Mouse (Mus musculus): ENCODE measurements around the gene Gramd4. TPM values are rescaled to one million over a fixed set of nuclear protein-coding genes. Genes with fewer than 3 reads are reported as not detected.
"Not testable (repeated sequence)": the region's sequence is repeated elsewhere in the genome, so short reads cannot be mapped to it uniquely, and the experiment has no call there.

Gramd4 gene
- polyA plus RNA-seq, 1 experiment from 2014 or later, result 9.7 TPM

DNA sequence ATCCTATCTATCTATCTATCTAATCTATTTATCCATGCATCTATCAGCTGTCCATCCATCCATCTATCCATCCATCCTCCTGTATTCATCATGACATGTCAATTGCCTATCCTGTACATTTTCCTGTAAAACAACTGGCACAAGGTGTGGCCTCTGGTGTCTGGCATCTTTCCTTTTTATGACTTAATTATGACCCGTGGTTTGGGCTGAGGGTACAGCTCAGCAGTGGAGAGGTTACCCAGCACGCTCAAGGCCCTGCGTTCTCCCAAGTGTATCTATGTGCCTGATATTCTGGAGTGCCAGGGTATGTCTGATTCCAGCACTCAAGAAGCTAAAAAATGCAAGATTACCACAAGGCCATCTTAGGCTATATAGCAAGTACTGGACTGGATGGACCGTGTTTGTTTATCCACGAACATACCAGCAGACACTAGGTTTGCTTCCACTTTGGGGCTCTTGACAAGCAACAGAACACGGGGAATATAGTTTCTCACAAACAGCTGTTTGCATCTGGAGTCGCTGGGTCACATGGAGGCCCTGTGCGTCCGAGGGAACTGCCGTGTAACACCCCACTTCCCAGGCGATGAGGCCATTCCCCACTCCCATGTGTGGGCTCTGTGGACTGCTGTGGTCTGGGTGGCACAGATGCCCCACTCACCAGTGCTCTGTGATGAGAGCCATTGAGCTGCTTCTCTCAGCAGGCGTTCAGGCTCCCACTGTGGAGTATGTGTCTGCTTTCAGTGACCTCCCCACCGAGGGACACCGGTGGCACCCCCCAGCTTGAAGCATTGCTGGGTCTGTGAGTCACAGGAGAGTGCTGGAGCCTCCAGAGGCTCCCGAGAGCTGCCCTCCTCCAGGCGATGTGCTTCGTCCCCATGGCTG is 38.5 kb downstream of the Gramd4 start:
- Histone ChIP-seq H3K4me1 (ENCODE audit: control insufficient read depth, insufficient read depth, low read length) (peaks cover 10% of the 10 kb centered on the region), H3K36me3 (ENCODE audit: control insufficient read depth, insufficient read depth, low read length) (peaks cover 2% of the 10 kb centered on the region; the same call in 1 of the 2 replicates), H3K9me3 (ENCODE audit: control insufficient read depth, low read length) (no peaks in the 10 kb centered on the region), H3K27ac (ENCODE audit: low read depth, low read length) (no peak overlapping the region), H3K27me3 (ENCODE audit: control insufficient read depth, insufficient read depth, low read length) (no peaks in the 10 kb centered on the region), H3K9ac (ENCODE audit: low read depth, low read length) (no peak overlapping the region), H3K4me2 (replicated peaks; ENCODE audit: low read depth, low read length) (no peak overlapping the region), H3K4me3 (ENCODE audit: low read length) (no peak overlapping the region)
- 83% methylated on average over 17 of the region's 17 CpGs for WGBS
- no peak for ATAC-seq (ENCODE audit: low FRiP score, low TSS enrichment)

- H3K9ac ChIP-seq (ENCODE audit: low read depth, low read length); H3K4me2 ChIP-seq (replicated peaks; ENCODE audit: low read depth, low read length); H3K27me3 ChIP-seq (ENCODE audit: control insufficient read depth, insufficient read depth, low read length); H3K27ac ChIP-seq (ENCODE audit: low read depth, low read length); H3K9me3 ChIP-seq (ENCODE audit: control insufficient read depth, low read length); H3K36me3 ChIP-seq (ENCODE audit: control insufficient read depth, insufficient read depth, low read length); H3K4me3 ChIP-seq (ENCODE audit: low read length); H3K4me1 ChIP-seq (ENCODE audit: control insufficient read depth, insufficient read depth, low read length); ATAC-seq (ENCODE audit: low FRiP score, low TSS enrichment): not testable (repeated sequence)
- 95% methylated on average over 5 of the region's 5 CpGs for WGBS
Observed at GRCm38 (mm10) chr15:86096604-86097020, 39.1 kb downstream of the Gramd4 start.

GRCm38 (mm10) chr15:86097871-86098270 is 40.4 kb downstream of the Gramd4 start:
- Histone ChIP-seq H3K9ac (ENCODE audit: low read depth, low read length) (no peak overlapping the region), H3K4me2 (replicated peaks; ENCODE audit: low read depth, low read length) (no peak overlapping the region), H3K36me3 (ENCODE audit: control insufficient read depth, insufficient read depth, low read length) (peaks cover 14% of the 10 kb centered on the region; the same call in 1 of the 2 replicates), H3K27ac (ENCODE audit: low read depth, low read length) (no peak overlapping the region), H3K9me3 (ENCODE audit: control insufficient read depth, low read length) (no peaks in the 10 kb centered on the region), H3K4me1 (ENCODE audit: control insufficient read depth, insufficient read depth, low read length) (no peaks in the 10 kb centered on the region), H3K27me3 (ENCODE audit: control insufficient read depth, insufficient read depth, low read length) (no peaks in the 10 kb centered on the region), H3K4me3 (ENCODE audit: low read length) (no peak overlapping the region)
- no peak for ATAC-seq (ENCODE audit: low FRiP score, low TSS enrichment)
- 64% methylated on average over 2 of the region's 2 CpGs for WGBS

- no peak overlapping the region for H3K4me2 ChIP-seq (replicated peaks; ENCODE audit: low read depth, low read length)
- no peaks in the 10 kb centered on the region for H3K4me1 ChIP-seq (ENCODE audit: control insufficient read depth, insufficient read depth, low read length)
- H3K36me3 ChIP-seq (ENCODE audit: control insufficient read depth, insufficient read depth, low read length), result peaks cover 14% of the 10 kb centered on the region; the same call in 1 of the 2 replicates
- H3K4me3 ChIP-seq (ENCODE audit: low read length), result no peak overlapping the region
- H3K27me3 ChIP-seq (ENCODE audit: control insufficient read depth, insufficient read depth, low read length), result no peaks in the 10 kb centered on the region
- no peak overlapping the region for H3K27ac ChIP-seq (ENCODE audit: low read depth, low read length)
- H3K9ac ChIP-seq (ENCODE audit: low read depth, low read length), result no peak overlapping the region
- no peak for ATAC-seq (ENCODE audit: low FRiP score, low TSS enrichment)
- WGBS, result 92% methylated on average over 9 of the region's 9 CpGs
- no peaks in the 10 kb centered on the region for H3K9me3 ChIP-seq (ENCODE audit: control insufficient read depth, low read length)
Observed at GRCm38 (mm10) chr15:86101585-86101984, 44.1 kb downstream of the Gramd4 start.

- 85% methylated on average over 15 of the region's 15 CpGs for WGBS
- no peak for ATAC-seq (ENCODE audit: low FRiP score, low TSS enrichment)
Observed at GRCm38 (mm10) chr15:86102308-86102707, 44.8 kb downstream of the Gramd4 start.

GRCm38 (mm10) chr15:86104401-86105344 is 47.2 kb downstream of the Gramd4 start:
- Histone ChIP-seq H3K27me3 (ENCODE audit: control insufficient read depth, insufficient read depth, low read length) (no peaks in the 10 kb centered on the region), H3K4me3 (ENCODE audit: low read length) (no peak overlapping the region), H3K9ac (ENCODE audit: low read depth, low read length) (no peak overlapping the region), H3K9me3 (ENCODE audit: control insufficient read depth, low read length) (no peaks in the 10 kb centered on the region), H3K36me3 (ENCODE audit: control insufficient read depth, insufficient read depth, low read length) (peaks cover 14% of the 10 kb centered on the region; the same call in 1 of the 2 replicates), H3K4me1 (ENCODE audit: control insufficient read depth, insufficient read depth, low read length) (no peaks in the 10 kb centered on the region), H3K27ac (ENCODE audit: low read depth, low read length) (no peak overlapping the region), H3K4me2 (replicated peaks; ENCODE audit: low read depth, low read length) (no peak overlapping the region)
- 89% methylated on average over 19 of the region's 19 CpGs for WGBS
- ATAC-seq (ENCODE audit: low FRiP score, low TSS enrichment), result no peak

More at GRCm38 (mm10) chr15:86102308-86102707, 44.8 kb downstream of the Gramd4 start:
- no peak overlapping the region for H3K4me3 ChIP-seq (ENCODE audit: low read length)
- no peak overlapping the region for H3K27ac ChIP-seq (ENCODE audit: low read depth, low read length)
- H3K9ac ChIP-seq (ENCODE audit: low read depth, low read length), result no peak overlapping the region
- H3K9me3 ChIP-seq (ENCODE audit: control insufficient read depth, low read length), result no peaks in the 10 kb centered on the region
- H3K4me2 ChIP-seq (replicated peaks; ENCODE audit: low read depth, low read length), result no peak overlapping the region
- peaks cover 14% of the 10 kb centered on the region; the same call in 1 of the 2 replicates for H3K36me3 ChIP-seq (ENCODE audit: control insufficient read depth, insufficient read depth, low read length)
- no peaks in the 10 kb centered on the region for H3K27me3 ChIP-seq (ENCODE audit: control insufficient read depth, insufficient read depth, low read length)
- H3K4me1 ChIP-seq (ENCODE audit: control insufficient read depth, insufficient read depth, low read length), result no peaks in the 10 kb centered on the region

DNA sequence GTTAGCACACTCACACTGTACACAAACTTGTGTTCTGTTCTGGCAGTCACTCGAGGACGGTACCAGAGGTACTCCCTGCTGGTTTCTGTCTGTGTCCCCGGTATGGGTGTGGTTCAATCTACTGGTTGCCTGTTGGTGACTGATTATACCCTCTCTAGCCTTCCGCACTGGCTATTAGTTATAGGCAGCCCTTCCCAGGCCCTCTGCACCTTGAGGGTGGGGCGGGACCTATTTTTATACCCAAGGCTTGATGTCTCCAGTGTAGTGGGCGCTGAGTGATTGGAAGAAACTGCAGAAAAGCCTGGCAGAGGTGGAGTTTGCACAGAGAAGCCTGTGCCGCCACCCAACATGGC is 47.8 kb downstream of the Gramd4 start:
- H3K27me3 ChIP-seq (ENCODE audit: control insufficient read depth, insufficient read depth, low read length), result no peaks in the 10 kb centered on the region
- H3K4me1 ChIP-seq (ENCODE audit: control insufficient read depth, insufficient read depth, low read length), result no peaks in the 10 kb centered on the region
- H3K27ac ChIP-seq (ENCODE audit: low read depth, low read length), result no peak overlapping the region
- H3K9ac ChIP-seq (ENCODE audit: low read depth, low read length), result no peak overlapping the region
- WGBS, result 88% methylated on average over 7 of the region's 7 CpGs
- H3K4me2 ChIP-seq (replicated peaks; ENCODE audit: low read depth, low read length), result no peak overlapping the region
- H3K4me3 ChIP-seq (ENCODE audit: low read length), result no peak overlapping the region
- no peak for ATAC-seq (ENCODE audit: low FRiP score, low TSS enrichment)
- H3K36me3 ChIP-seq (ENCODE audit: control insufficient read depth, insufficient read depth, low read length), result peaks cover 14% of the 10 kb centered on the region; the same call in 1 of the 2 replicates
- H3K9me3 ChIP-seq (ENCODE audit: control insufficient read depth, low read length), result no peaks in the 10 kb centered on the region

GRCm38 (mm10) chr15:86105751-86106150 is 48.3 kb downstream of the Gramd4 start:
- Histone ChIP-seq H3K4me2 (replicated peaks; ENCODE audit: low read depth, low read length) (no peak overlapping the region), H3K36me3 (ENCODE audit: control insufficient read depth, insufficient read depth, low read length) (peaks cover 14% of the 10 kb centered on the region; the same call in 1 of the 2 replicates), H3K9ac (ENCODE audit: low read depth, low read length) (no peak overlapping the region), H3K4me3 (ENCODE audit: low read length) (no peak overlapping the region), H3K27ac (ENCODE audit: low read depth, low read length) (no peak overlapping the region), H3K27me3 (ENCODE audit: control insufficient read depth, insufficient read depth, low read length) (no peaks in the 10 kb centered on the region), H3K4me1 (ENCODE audit: control insufficient read depth, insufficient read depth, low read length) (no peaks in the 10 kb centered on the region), H3K9me3 (ENCODE audit: control insufficient read depth, low read length) (no peaks in the 10 kb centered on the region)
- 79% methylated on average over 6 of the region's 6 CpGs for WGBS
- ATAC-seq (ENCODE audit: low FRiP score, low TSS enrichment), result no peak

Measured in kidney, embryonic 14.5 days (tissue).